Comparison of ENCODE assay signal across 7 mouse cellular contexts in genomic region chr14:57827284-57827683, GRCm38 (mm10). TPM values are rescaled to one million over a fixed set of nuclear protein-coding genes. Genes with fewer than 3 reads are reported as not detected.
DNase-seq lines count a peak whose midpoint lies in the region; ATAC-seq and TF ChIP-seq lines count a peak whose summit lies in the region.

No protein-coding gene starts in this region.

- ATAC-seq in neural tube, embryonic 11.5 days (ENCODE audit: insufficient read depth, low FRiP score, low TSS enrichment), result no peak
- ATAC-seq in liver, embryonic 12.5 days, result no peak
- ATAC-seq in stomach, postnatal 0 days (ENCODE audit: low FRiP score, low TSS enrichment), result no peak

- TF ChIP-seq EP300 in stomach, postnatal 0 days (optimal IDR thresholded peaks at IDR 0.05), result no peak

- WGBS in neural tube, embryonic 11.5 days, result 62% methylated on average over 1 of the region's 1 CpGs
- 78% methylated on average over 1 of the region's 1 CpGs for WGBS in forebrain, embryonic 10.5 days
- WGBS in liver, embryonic 12.5 days (ENCODE audit: insufficient replicate concordance), result 45% methylated on average over 1 of the region's 1 CpGs
- WGBS in stomach, postnatal 0 days, result 60% methylated on average over 1 of the region's 1 CpGs

- H3K9me3 ChIP-seq in neural tube, embryonic 11.5 days (ENCODE audit: control insufficient read depth, low read length), result no peaks in the 10 kb centered on the region
- H3K9me3 ChIP-seq in forebrain, embryonic 10.5 days, result no peaks in the 10 kb centered on the region
- H3K9me3 ChIP-seq in liver, embryonic 12.5 days (replicated peaks), result no peaks in the 10 kb centered on the region
- H3K9me3 ChIP-seq in stomach, postnatal 0 days (ENCODE audit: control insufficient read depth, low read length), result no peaks in the 10 kb centered on the region

- no peaks in the 10 kb centered on the region for H3K27me3 ChIP-seq in neural tube, embryonic 11.5 days (ENCODE audit: control insufficient read depth, insufficient read depth, low read length)
- H3K27me3 ChIP-seq in forebrain, embryonic 10.5 days (ENCODE audit: poor library complexity, severe bottlenecking), result no peaks in the 10 kb centered on the region
- H3K27me3 ChIP-seq in liver, embryonic 12.5 days (replicated peaks), result no peaks in the 10 kb centered on the region
- no peaks in the 10 kb centered on the region for H3K27me3 ChIP-seq in stomach, postnatal 0 days (ENCODE audit: control insufficient read depth, insufficient read depth, low read length)

- peak; percentile 45 for TF ChIP-seq CTCF in stomach, postnatal 0 days (IDR thresholded peaks at IDR 0.05; ENCODE audit: low read depth)

- H3K27ac ChIP-seq in neural tube, embryonic 11.5 days (ENCODE audit: low read depth, low read length), result no peak overlapping the region
- peak overlapping the region; percentile 98 for H3K27ac ChIP-seq in forebrain, embryonic 10.5 days
- peak overlapping the region; percentile 91 for H3K27ac ChIP-seq in liver, embryonic 12.5 days
- H3K27ac ChIP-seq in stomach, postnatal 0 days (replicated peaks), result no peak overlapping the region

- peaks cover 11% of the 10 kb centered on the region; the same call in 1 of the 2 replicates for H3K4me1 ChIP-seq in neural tube, embryonic 11.5 days (ENCODE audit: control insufficient read depth, insufficient read depth, low read length)
- peaks cover 41% of the 10 kb centered on the region for H3K4me1 ChIP-seq in forebrain, embryonic 10.5 days
- peaks cover 34% of the 10 kb centered on the region for H3K4me1 ChIP-seq in liver, embryonic 12.5 days
- no peaks in the 10 kb centered on the region; the same call in 1 of the 2 replicates for H3K4me1 ChIP-seq in stomach, postnatal 0 days (replicated peaks; ENCODE audit: control insufficient read depth, insufficient read depth)

- H3K4me3 ChIP-seq in neural tube, embryonic 11.5 days (ENCODE audit: low read depth, low read length), result peak overlapping the region; percentile 85
- H3K4me3 ChIP-seq in forebrain, embryonic 10.5 days, result peak overlapping the region; percentile 88
- peak overlapping the region; percentile 86 for H3K4me3 ChIP-seq in liver, embryonic 12.5 days
- peak overlapping the region; percentile 80 for H3K4me3 ChIP-seq in stomach, postnatal 0 days (ENCODE audit: low read depth, low read length)

- DNase-seq in neural tube, embryonic 11.5 days (ENCODE audit: low spot score), result no peak
- DNase-seq in neural tube, embryonic 10.5 days (ENCODE audit: extremely low spot score, low spot score), result no peak
- no peak for DNase-seq in forebrain, embryonic 10.5 days (ENCODE audit: extremely low spot score, low spot score)
- DNase-seq in stomach, postnatal 0 days (ENCODE audit: low spot score), result no peak
- no peak for DNase-seq in thymus, postnatal 25 days
- no peak for DNase-seq in layer of hippocampus, postnatal 14 days (ENCODE audit: low spot score in 2 of 2)

- no peaks in the 10 kb centered on the region for H3K36me3 ChIP-seq in neural tube, embryonic 11.5 days (ENCODE audit: control insufficient read depth, insufficient read depth, low read length)
- peaks cover 25% of the 10 kb centered on the region for H3K36me3 ChIP-seq in forebrain, embryonic 10.5 days (replicated peaks)
- peaks cover 35% of the 10 kb centered on the region for H3K36me3 ChIP-seq in liver, embryonic 12.5 days
- H3K36me3 ChIP-seq in stomach, postnatal 0 days (ENCODE audit: control insufficient read depth, insufficient read depth, low read length), result no peaks in the 10 kb centered on the region

- H3K9ac ChIP-seq in neural tube, embryonic 11.5 days (ENCODE audit: low read length), result peak overlapping the region; percentile 90; the same call in 1 of the 2 replicates
- peak overlapping the region; percentile 89 for H3K9ac ChIP-seq in liver, embryonic 12.5 days
- H3K9ac ChIP-seq in stomach, postnatal 0 days (ENCODE audit: low read length), result peak overlapping the region; percentile 94; the same call in 1 of the 2 replicates

- H3K4me2 ChIP-seq in neural tube, embryonic 11.5 days (ENCODE audit: low read depth), result peak overlapping the region; percentile 59
- peak overlapping the region; percentile 86 for H3K4me2 ChIP-seq in liver, embryonic 12.5 days
- H3K4me2 ChIP-seq in stomach, postnatal 0 days (replicated peaks; ENCODE audit: low read depth), result peak overlapping the region; percentile 79

RNA-seq across cellular contexts. Expression of gene Mrpl57, which starts 1.2 kb away (rescaled TPM):
- polyA plus RNA-seq in neural tube, embryonic 11.5 days (2014; fragmentation: Nextera tagmentation; extraction: Ambion mirVana), result 134 and 140 TPM in 2 replicates
- polyA plus RNA-seq in forebrain, embryonic 10.5 days (2016; fragmentation: Nextera tagmentation; extraction: Ambion mirVana), result 148 and 159 TPM in 2 replicates
- polyA plus RNA-seq in liver, embryonic 12.5 days (2016; fragmentation: Nextera tagmentation; extraction: Ambion mirVana), result 193 and 200 TPM in 2 replicates
- 214 and 220 TPM in 2 replicates for polyA plus RNA-seq in stomach, postnatal 0 days (2015; fragmentation: Nextera tagmentation; extraction: Ambion mirVana)
- total RNA-seq in layer of hippocampus, postnatal 14 days (2021), result 10 to 100 TPM; 85.4 to 88.7 TPM

RNA-seq across cellular contexts. Expression of gene Ska3, which starts 1.3 kb away (rescaled TPM):
- 36.0 and 39.3 TPM in 2 replicates for polyA plus RNA-seq in neural tube, embryonic 11.5 days (2014; fragmentation: Nextera tagmentation; extraction: Ambion mirVana)
- 67.6 and 69.4 TPM in 2 replicates for polyA plus RNA-seq in forebrain, embryonic 10.5 days (2016; fragmentation: Nextera tagmentation; extraction: Ambion mirVana)
- 28.6 and 30.1 TPM in 2 replicates for polyA plus RNA-seq in liver, embryonic 12.5 days (2016; fragmentation: Nextera tagmentation; extraction: Ambion mirVana)
- polyA plus RNA-seq in stomach, postnatal 0 days (2015; fragmentation: Nextera tagmentation; extraction: Ambion mirVana), result 6.0 and 7.4 TPM in 2 replicates
- 1 to 10 TPM; 1.6 to 1.7 TPM for total RNA-seq in layer of hippocampus, postnatal 14 days (2021)

RNA-seq across cellular contexts. Expression of gene Sap18, which starts 29.3 kb away (rescaled TPM):
- 24.1 and 35.0 TPM in 2 replicates for polyA plus RNA-seq in neural tube, embryonic 11.5 days (2014; fragmentation: Nextera tagmentation; extraction: Ambion mirVana)
- 31.1 and 32.3 TPM in 2 replicates for polyA plus RNA-seq in forebrain, embryonic 10.5 days (2016; fragmentation: Nextera tagmentation; extraction: Ambion mirVana)
- polyA plus RNA-seq in liver, embryonic 12.5 days (2016; fragmentation: Nextera tagmentation; extraction: Ambion mirVana), result 14.5 and 16.1 TPM in 2 replicates
- polyA plus RNA-seq in stomach, postnatal 0 days (2015; fragmentation: Nextera tagmentation; extraction: Ambion mirVana), result 10.3 and 17.2 TPM in 2 replicates
- 10 to 100 TPM; 37.0 to 64.9 TPM for total RNA-seq in layer of hippocampus, postnatal 14 days (2021)

Comparison
In these comparisons a context has a peak if more than half of its experiments do, and no peak if none do; other contexts are left out.
1. H3K27ac ChIP-seq: peak in forebrain, embryonic 10.5 days (single experiment) and liver, embryonic 12.5 days (single experiment); none in neural tube, embryonic 11.5 days (single experiment) and stomach, postnatal 0 days (single experiment).
2. Peak in every context shown above with its lines, with median percentiles within 50 percentile points of each other: H3K4me2 ChIP-seq, H3K4me3 ChIP-seq and H3K9ac ChIP-seq.